Mouse (Mus musculus) retina, postnatal 1 day (tissue): Measurements from ENCODE around the gene Lpp.

ENCODE experiments used
- DNase-seq: peaks from one replicate; pipeline ENCODE4 v3.0.0-alpha.2; 2012

Lpp gene

DNA sequence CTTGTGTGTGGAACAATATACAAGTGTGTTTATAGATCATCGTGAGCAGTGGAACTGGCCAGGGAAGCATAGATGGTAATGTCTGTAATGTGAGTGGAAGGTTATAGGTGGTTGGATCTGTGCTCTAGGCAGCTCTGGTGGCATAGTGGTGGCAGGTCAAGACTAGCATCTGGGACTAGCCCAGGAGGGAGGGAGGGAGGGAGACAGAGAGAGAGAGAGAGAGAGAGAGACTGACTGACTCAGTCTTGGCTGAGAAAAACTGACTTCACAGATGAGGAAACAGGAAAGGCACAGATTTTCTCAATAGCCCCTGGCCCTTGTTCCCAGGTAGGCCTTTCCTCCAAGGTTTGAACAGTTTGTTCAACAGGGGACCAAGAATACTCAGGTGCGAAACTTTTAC, 7.5 kb downstream of the Lpp start:
- DNase-seq: no peak

DNA sequence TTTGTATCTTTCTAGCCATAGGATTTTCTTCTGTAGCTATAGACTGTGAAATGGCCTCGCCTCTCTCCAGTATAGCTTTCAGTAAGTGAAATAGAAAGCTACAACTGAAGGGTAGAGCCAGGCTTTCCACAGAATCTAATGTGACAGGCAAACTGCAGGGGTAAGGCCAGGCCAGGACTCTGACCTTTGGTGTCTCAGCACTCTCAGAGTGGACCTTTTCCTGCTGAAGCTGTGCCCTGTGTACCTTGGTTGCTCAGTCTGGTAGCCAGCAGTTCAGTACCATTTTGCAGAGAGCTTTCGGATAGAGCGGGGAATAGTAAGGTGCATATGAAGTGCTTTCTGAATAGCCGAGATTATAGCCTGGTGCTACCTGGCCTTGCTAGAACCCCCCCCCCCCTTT, 9.5 kb downstream of the Lpp start:
- no peak for DNase-seq

DNA sequence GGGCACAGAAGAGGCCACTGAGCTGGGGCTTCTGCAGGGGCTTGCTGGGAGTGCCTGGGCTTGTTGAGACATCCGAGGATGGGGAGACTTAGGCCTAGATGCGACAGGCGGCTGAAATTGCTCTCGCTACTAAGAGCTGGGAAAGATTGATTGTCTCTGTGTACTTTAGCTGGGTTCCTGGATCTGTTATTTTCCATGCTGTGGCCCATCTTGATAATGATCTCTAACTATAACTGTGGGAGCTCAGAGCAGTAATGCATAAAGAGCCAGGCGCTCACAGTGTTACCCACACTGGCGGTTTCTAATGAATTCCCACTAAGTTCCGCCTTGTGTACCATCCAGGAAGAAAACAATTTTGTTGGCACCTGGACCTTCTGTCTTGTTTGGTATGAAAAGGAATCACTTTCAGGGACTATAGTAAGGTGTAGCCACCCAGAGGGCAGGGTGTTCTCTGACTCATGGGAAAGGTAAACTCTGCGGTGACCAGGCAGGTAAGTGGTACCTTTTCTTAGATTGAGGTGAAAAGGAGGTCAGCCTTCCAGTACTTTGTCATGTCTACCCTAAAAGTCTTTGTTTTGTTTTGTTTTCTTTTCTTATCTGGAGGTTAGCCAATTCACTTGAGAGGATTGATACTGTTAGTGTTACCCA, 10.6 kb downstream of the Lpp start:
- no peak for DNase-seq

GRCm38 (mm10) chr16:24406521-24406920, 13.2 kb downstream of the Lpp start:
- no peak for DNase-seq

- DNase-seq: no peak
These were observed 18.0 kb downstream of the Lpp start for GRCm38 (mm10) chr16:24411281-24411680.

DNA sequence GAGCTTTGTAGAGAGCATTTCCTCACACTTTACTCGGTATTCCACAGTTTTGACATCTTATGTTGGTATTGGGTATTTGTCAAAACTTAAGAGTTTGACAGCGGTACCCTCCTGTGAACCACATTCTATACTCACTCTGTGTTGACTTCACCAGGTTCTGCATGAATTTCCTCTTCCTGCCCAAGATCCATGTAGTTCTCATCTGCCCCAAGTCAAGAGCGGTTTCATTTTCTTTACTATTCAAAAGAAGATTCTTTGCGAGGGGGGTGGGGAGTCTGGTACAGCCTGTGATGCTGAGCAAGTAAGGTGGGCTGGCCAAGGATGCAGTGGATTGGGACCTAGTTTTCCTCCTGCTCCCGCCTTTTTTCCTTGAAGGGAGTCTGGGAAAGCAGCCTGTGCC, 18.9 kb downstream of the Lpp start:
- no peak for DNase-seq

GRCm38 (mm10) chr16:24413059-24413458, 19.8 kb downstream of the Lpp start:
- no peak for DNase-seq

GRCm38 (mm10) chr16:24418022-24418421, 24.7 kb downstream of the Lpp start:
- DNase-seq: no peak

- no peak for DNase-seq
These were observed 27.4 kb downstream of the Lpp start for GRCm38 (mm10) chr16:24420603-24421120.

DNA sequence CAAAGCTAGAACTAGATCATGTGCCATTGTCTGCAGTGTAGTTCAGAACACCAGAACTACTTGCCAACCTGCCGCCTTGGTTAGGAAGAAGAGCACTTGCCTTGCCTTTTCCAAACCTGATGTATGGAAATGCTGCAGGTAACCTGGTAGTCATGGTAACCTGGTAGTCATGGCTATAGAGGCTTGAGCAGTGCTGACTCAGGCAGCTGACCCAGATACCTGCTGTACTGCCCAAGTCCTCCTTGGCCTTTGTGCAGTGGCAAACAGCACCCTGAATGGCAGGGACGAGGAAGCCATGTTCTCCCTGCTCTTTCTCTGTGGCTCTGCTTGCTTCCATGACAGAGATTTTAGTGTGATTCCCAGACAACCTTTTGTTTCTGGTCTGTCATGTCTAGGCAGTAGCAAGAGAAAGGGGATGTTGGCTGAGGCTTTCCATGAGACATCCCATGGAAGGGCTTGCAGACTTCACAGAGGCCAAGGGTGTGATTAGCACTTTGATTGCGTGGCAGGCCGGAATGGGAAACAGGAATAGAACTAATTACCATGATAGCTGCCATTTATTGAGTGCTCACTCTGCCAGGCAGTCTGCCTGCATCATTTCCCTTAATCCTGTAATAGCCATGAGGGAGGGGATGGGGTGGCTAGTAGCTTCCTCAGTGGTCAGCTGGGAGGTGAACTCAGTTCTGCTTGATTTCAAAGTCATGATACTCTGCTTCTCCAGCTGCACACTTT, 28.5 kb downstream of the Lpp start:
- peak; percentile 24 for DNase-seq

DNA sequence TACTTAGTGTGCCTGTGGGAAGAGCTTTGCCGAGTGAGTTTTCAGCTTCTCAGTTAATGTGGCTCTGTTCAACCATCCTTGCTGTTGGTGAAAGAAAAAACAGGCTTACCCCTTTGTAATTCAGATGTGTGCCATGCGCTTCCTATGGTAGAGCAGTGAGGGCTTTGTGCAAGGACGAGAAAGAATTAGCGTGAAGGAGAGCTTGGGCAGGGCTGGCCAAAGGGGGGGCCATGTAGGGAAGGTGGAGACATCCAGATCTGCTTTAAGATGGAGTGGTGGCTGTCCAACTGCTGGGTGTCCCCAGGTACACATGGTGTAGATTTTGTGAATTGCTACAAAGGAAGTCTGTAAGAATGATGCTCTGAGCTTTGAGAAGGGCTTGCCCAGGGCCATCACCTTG, 29.9 kb downstream of the Lpp start:
- DNase-seq: no peak

DNA sequence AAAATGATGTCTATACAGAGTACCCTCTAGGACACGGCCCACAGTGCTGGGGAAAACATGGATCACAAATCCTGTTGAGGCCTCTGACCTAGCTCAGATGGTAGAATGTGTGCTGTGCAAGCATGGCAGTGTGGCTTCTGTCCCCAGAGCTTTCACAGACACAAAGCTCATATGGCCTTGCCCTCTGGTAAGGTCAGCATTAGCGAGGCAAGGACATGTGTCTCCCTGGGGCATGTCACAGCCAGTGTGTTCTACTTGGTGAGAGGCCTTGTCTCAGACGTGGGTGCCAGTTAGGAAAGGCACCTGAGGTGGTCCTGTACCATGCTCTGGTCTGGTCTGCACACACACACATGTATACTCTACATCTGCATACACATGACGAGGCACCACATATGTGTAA, 30.4 kb downstream of the Lpp start:
- no peak for DNase-seq

DNA sequence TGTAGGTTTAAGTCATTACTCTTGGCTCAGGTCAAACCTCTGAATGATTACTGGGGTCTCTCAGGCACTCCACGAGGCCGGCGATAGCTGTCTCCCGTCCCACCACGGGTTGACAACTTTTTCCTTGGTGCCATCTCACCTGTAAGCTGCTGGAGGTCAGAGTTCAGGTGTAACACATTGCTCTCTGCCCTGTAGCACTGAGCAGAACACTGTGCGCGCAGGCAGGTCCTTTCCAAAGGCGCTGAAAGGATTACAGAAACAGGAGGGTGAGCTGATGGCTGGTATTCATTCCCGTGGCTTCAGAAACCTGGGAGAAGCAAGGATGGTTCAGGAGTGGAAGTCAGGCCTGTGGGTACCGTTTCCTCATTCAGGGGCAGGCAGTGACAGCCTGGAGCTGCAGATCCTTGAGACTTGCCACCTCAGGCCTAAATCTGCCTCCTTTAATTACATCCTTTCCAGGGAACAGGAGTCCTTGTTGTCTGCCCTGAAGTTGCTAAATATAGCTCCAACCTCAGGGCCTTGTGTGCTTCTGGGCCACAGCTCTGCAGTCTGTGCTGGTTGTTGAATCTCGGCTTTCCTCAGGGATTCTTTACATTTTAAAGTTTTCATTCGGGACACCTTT, 31.2 kb downstream of the Lpp start:
- peak; percentile 57 for DNase-seq

GRCm38 (mm10) chr16:24425816-24426215, 32.5 kb downstream of the Lpp start:
- no peak for DNase-seq

DNA sequence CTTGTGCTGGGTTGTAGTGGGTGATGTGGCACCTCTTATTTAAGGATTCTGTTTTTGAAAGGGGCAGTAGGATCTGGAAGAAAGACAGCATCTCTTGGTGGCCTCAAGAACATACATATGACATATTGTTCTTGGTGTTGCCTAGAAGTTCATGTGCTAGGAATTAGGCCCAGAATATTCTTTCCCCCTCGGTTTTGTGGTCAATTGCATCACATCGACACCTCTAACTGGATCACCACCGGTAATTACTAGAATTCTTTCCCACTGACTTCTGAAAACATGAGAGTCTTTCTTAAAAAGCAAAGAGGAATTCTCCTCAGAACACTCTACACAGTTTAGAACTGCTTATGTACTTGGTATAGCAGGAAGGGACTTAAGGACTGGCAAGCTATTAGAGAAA, 34.3 kb downstream of the Lpp start:
- DNase-seq: no peak

DNA sequence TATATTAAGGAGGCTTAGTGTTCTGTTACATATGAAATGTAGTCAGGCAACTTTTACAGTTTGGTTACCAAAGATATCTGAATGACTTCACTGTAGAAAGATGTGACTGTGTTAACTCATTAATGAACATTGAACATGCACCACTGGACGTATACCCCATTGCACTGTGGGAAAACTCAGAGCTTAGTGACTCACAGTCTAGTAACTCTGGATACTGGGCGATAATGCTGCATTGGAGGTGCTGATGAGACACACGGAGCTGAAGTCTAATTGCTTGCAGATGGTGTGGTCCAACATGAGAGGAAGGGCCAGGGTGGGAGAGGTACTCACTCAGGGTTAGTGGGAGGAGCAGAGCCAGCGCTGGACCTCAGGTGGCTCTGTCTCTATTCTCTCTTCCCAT, 34.7 kb downstream of the Lpp start:
- no peak for DNase-seq

- no peak for DNase-seq
These were observed 35.4 kb downstream of the Lpp start for GRCm38 (mm10) chr16:24428742-24429141.

- peak; percentile 58 for DNase-seq
These were observed 36.4 kb downstream of the Lpp start for GRCm38 (mm10) chr16:24429691-24430090.

GRCm38 (mm10) chr16:24431808-24432207, 38.5 kb downstream of the Lpp start:
- no peak for DNase-seq

GRCm38 (mm10) chr16:24433563-24433962, 40.3 kb downstream of the Lpp start:
- no peak for DNase-seq

GRCm38 (mm10) chr16:24434026-24434425, 40.7 kb downstream of the Lpp start:
- DNase-seq: no peak

GRCm38 (mm10) chr16:24434531-24435114, 41.3 kb downstream of the Lpp start:
- no peak for DNase-seq

DNA sequence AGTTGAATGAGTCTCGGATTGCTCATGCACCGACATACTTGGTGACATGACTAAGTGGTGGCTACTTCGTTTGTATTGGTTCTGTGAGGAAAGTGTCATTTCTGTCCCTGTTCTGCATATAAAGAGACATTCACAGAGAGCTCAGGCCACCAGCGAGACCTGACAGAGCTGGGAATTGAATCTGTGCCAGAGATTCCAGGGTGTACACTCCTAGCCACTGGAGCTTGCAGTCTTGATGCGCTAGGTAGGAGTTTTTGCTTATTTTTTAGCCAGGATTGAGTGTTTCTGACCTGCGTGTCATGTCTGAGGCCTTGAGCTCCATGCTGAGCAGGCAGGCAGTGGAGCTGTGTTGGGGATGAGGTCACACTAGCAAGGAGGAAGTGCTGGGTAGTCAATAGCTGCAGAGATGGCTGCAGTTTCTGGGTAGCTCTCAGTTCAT, 41.8 kb downstream of the Lpp start:
- DNase-seq: no peak

DNA sequence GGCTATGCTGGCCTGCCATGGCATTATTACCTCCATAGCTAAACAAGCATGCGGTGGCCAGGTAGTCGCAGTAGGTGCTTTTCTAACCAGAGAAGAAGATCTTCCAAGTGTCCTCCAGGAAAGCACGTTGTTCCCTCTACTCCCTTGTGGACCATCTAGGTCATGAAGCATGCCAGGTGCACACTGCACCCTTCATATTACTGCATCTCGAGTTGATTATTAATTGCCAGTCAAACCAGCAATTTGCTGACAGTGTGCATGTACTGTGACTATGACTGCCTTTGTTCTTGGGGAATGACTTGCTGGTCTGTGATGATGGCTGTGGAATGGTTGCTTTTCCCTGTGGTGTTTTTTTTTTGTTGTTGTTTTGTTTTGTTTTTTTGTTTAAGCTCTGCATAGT, 45.1 kb downstream of the Lpp start:
- no peak for DNase-seq
